Mouse (Mus musculus) liver, embryonic 14.5 days (tissue): ENCODE data around the gene Eid1. TPM values are rescaled to one million over a fixed set of nuclear protein-coding genes. Genes with fewer than 3 reads are reported as not detected.

Source experiments
- ATAC-seq: fragments of 200-750 bp; cut with Nextera tagmentation; 2 replicates; pipeline ENCODE4 v1.8.0; 2017; ENCODE audit warnings: moderate number of reproducible peaks, mild to moderate bottlenecking, moderate library complexity; ENCODE audit not compliant: insufficient read depth
- DNase-seq, 3 experiments: peaks; one replicate each; pipeline ENCODE4 v3.0.0-alpha.2; 2012 to 2013; ENCODE audit warnings: low read depth in 3 of 3, low spot score in 3 of 3
- H3K27ac ChIP-seq: fragments of 300-500 bp; sonication (generic); 2 replicates; pipeline ENCODE4 v1.5.1; 2014; ENCODE audit warnings: moderate library complexity, mild to moderate bottlenecking, control low read depth, inconsistent platforms
- H3K27me3 ChIP-seq: fragments of 300-500 bp; sonication (generic); 2 replicates; pipeline ENCODE4 v1.6.1; 2014; ENCODE audit warnings: mild to moderate bottlenecking, low read length, moderate library complexity; ENCODE audit not compliant: control insufficient read depth, insufficient read depth
- H3K36me3 ChIP-seq: fragments of 300-500 bp; sonication (generic); replicated peaks from 2 replicates; pipeline ENCODE4 v1.6.1; 2014; ENCODE audit warnings: low read depth; ENCODE audit not compliant: control insufficient read depth, insufficient read depth
- H3K4me1 ChIP-seq, 2 experiments: fragments of 200-500 bp in 1 of 2; fragments of 300-500 bp in 1 of 2; sonication (generic) in 1 of 2; replicated peaks; 2 replicates each; pipeline ENCODE4 v1.6.1; 2012 to 2014; ENCODE audit warnings: antibody characterized with exemption in 1 of 2, inconsistent platforms in 1 of 2, low read length in 1 of 2; ENCODE audit not compliant: control insufficient read depth in 2 of 2, insufficient read depth in 2 of 2
- H3K4me2 ChIP-seq: fragments of 300-500 bp; sonication (generic); 2 replicates; pipeline ENCODE4 v1.6.1; 2014; ENCODE audit warnings: low read depth, mild to moderate bottlenecking, control low read depth, moderate library complexity
- H3K4me3 ChIP-seq, 2 experiments: fragments of 200-500 bp in 1 of 2; fragments of 300-500 bp in 1 of 2; sonication (generic) in 1 of 2; 2 replicates each; pipeline ENCODE4 v1.5.1; 2012 to 2014; ENCODE audit warnings: low read depth in 2 of 2, low read length in 2 of 2, mild to moderate bottlenecking in 2 of 2, control low read depth in 1 of 2, inconsistent platforms in 1 of 2, moderate library complexity in 1 of 2; ENCODE audit not compliant: insufficient read depth in 1 of 2
- H3K9ac ChIP-seq: fragments of 300-500 bp; sonication (generic); replicated peaks from 2 replicates; pipeline ENCODE4 v1.6.1; 2014; ENCODE audit warnings: mild to moderate bottlenecking, control low read depth, moderate library complexity
- H3K9me3 ChIP-seq: fragments of 300-500 bp; sonication (generic); 2 replicates; pipeline ENCODE4 v1.6.1; 2016; ENCODE audit warnings: low read length, mixed read lengths; ENCODE audit not compliant: control insufficient read depth
- CTCF ChIP-seq: IDR thresholded peaks from 2 replicates; pipeline ENCODE4 v1.5.1; 2016; ENCODE audit warnings: antibody characterized with exemption, low read depth, control low read depth
- EP300 ChIP-seq: IDR thresholded peaks from 2 replicates; pipeline ENCODE4 v1.6.1; 2016; ENCODE audit warnings: antibody characterized with exemption, low read depth
- WGBS: fragments of 180-500 bp; shearing (Covaris S2); extraction: QIAGEN DNeasy Blood & Tissue Kit; methylation state at CpG from one replicate; pipeline ENCODE4 v1.1.7; 2014; ENCODE audit not compliant: insufficient replicate concordance; 5-methylcytosine and 5-hydroxymethylcytosine counted together
- polyA plus RNA-seq, 2 experiments: library from polyadenylated mRNA; depleted of rRNA in 1 of 2; stranded (reverse) in 1 of 2; unstranded in 1 of 2; fragments of >200 nt; fragmentation: Nextera tagmentation in 1 of 2; extraction: Ambion mirVana in 1 of 2; gene quantifications; 2 replicates each; pipeline versions ENCODE4 v1.2.1 to v1.2.3; 2012 to 2014

Gene Eid1
- polyA plus RNA-seq, 2 experiments, result 25.9 to 48.1 TPM

- peaks cover 37 to 48% of the 10 kb centered on the region in 2 experiments for H3K4me1 ChIP-seq
- ATAC-seq, result peak; percentile 38; the same call in 1 of the 2 replicates
- no peak overlapping the region; the same call in 1 of the 2 replicates for H3K9ac ChIP-seq
- no peak overlapping the region for H3K4me3 ChIP-seq
- peak overlapping the region; percentile 54 for H3K4me2 ChIP-seq
- no peaks in the 10 kb centered on the region for H3K36me3 ChIP-seq
- H3K27me3 ChIP-seq, result no peaks in the 10 kb centered on the region
- WGBS, result 20% methylated on average over 4 of the region's 4 CpGs
- peak in 2 of 3 experiments; percentile 47 to 55 for DNase-seq
- TF ChIP-seq CTCF, result no peak
- TF ChIP-seq EP300, result peak; percentile 48
- peak overlapping the region; percentile 85 for H3K27ac ChIP-seq
- H3K9me3 ChIP-seq, result no peaks in the 10 kb centered on the region
These were observed 6.2 kb upstream of the Eid1 start for GRCm38 (mm10) chr2:125666668-125667067.

- Histone ChIP-seq H3K4me2 (peak overlapping the region; percentile 53), H3K27me3 (no peaks in the 10 kb centered on the region), H3K4me3 (no peak overlapping the region), H3K4me1 (peaks cover 37 to 50% of the 10 kb centered on the region in 2 experiments), H3K27ac (peak overlapping the region; percentile 85), H3K36me3 (no peaks in the 10 kb centered on the region), H3K9ac (peak overlapping the region; percentile 34), H3K9me3 (no peaks in the 10 kb centered on the region)
- WGBS, result 5% methylated on average over 5 of the region's 5 CpGs
- ATAC-seq (peak; percentile 68), DNase-seq (peak in 2 of 3 experiments; percentile 41 to 44)
- peak; percentile 34 for TF ChIP-seq CTCF
- peak; percentile 64 for TF ChIP-seq EP300
These were observed 5.7 kb upstream of the Eid1 start for GRCm38 (mm10) chr2:125667184-125667583.

- H3K36me3 ChIP-seq, result no peaks in the 10 kb centered on the region
- no peaks in the 10 kb centered on the region for H3K27me3 ChIP-seq
- ATAC-seq (no peak; the same call in 1 of the 2 replicates), DNase-seq (no peak)
- H3K4me3 ChIP-seq, result no peak overlapping the region
- WGBS, result 56% methylated on average over 7 of the region's 7 CpGs
- TF ChIP-seq CTCF (no peak), EP300 (no peak)
- peak overlapping the region; percentile 53 for H3K4me2 ChIP-seq
- no peak overlapping the region; the same call in 1 of the 2 replicates for H3K9ac ChIP-seq
- peaks cover 37 to 48% of the 10 kb centered on the region in 2 experiments for H3K4me1 ChIP-seq
- H3K9me3 ChIP-seq, result no peaks in the 10 kb centered on the region
- peak overlapping the region; percentile 85; the same call in 1 of the 2 replicates for H3K27ac ChIP-seq
These were observed 5.2 kb upstream of the Eid1 start for GRCm38 (mm10) chr2:125667721-125668120.

- TF ChIP-seq EP300, result no peak
- peak; percentile 58 for TF ChIP-seq CTCF
These were observed 2.0 kb upstream of the Eid1 start for GRCm38 (mm10) chr2:125670846-125671245.

GRCm38 (mm10) chr2:125672568-125672956, 333 bp upstream of the Eid1 start:
- WGBS, result 29% methylated on average over 8 of the region's 20 CpGs
- TF ChIP-seq EP300 (no peak), CTCF (0 out of 2 replicates have a peak, but pooled peaks have one; percentile 6)
- Histone ChIP-seq H3K4me3 (peak overlapping the region; percentile 74 to 94), H3K36me3 (no peaks in the 10 kb centered on the region), H3K27ac (peak overlapping the region; percentile 85; the same call in 1 of the 2 replicates), H3K4me1 (peaks cover 6 to 13% of the 10 kb centered on the region in 2 experiments), H3K9me3 (no peaks in the 10 kb centered on the region), H3K27me3 (no peaks in the 10 kb centered on the region), H3K9ac (peak overlapping the region; percentile 89), H3K4me2 (peak overlapping the region; percentile 92)
- DNase-seq (no peak), ATAC-seq (peak; percentile 24)

More at GRCm38 (mm10) chr2:125670846-125671245, 2.0 kb upstream of the Eid1 start:
- ATAC-seq, result no peak
- Histone ChIP-seq H3K9ac (no peak overlapping the region), H3K4me2 (no peak overlapping the region), H3K4me1 (peaks cover 22 to 29% of the 10 kb centered on the region in 2 experiments), H3K9me3 (no peaks in the 10 kb centered on the region), H3K27ac (no peak overlapping the region), H3K36me3 (no peaks in the 10 kb centered on the region), H3K4me3 (no peak overlapping the region), H3K27me3 (no peaks in the 10 kb centered on the region)
- no peak for DNase-seq
- WGBS, result 41% methylated on average over 1 of the region's 1 CpGs
